Mouse (Mus musculus) thymus, postnatal 14 days (tissue): Measurements from ENCODE around the gene Tnik.

Experiments
- DNase-seq: peaks from one replicate; pipeline ENCODE4 v3.0.0; 2021

The Tnik gene

GRCm38 (mm10) chr3:28415986-28416385, 153.0 kb downstream of the Tnik start:
- no peak for DNase-seq

DNA sequence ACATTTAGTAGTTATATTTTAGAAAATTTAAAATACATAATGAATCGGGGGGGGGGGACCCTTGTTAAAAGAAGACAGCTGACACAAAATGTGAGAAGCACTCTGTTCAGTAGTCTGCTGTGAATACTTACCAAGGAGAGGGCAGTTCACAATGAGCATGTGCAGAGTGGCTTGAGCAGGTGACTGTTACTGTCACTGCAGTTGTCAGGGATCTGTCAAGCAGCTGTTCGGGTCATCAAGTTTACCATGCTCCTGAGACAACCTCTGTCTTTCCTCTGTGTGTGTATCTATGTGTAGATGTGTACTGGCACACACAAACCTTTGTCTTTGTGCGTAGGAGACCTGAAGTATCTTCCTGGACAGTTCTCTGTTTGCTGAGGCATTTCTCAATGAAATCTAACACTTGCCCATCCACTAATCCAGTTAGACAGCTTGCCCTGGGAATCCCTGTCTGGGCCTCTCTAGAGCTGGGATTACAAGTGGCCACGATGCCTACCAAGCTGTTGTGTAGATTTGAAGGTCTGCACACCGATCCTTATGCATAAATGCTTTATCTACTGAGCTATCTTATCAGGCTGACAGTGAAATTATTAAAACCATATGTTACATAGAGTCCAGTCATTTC, 154.2 kb downstream of the Tnik start:
- no peak for DNase-seq

- DNase-seq, result no peak
These were observed 157.2 kb downstream of the Tnik start for GRCm38 (mm10) chr3:28420194-28420593.

- DNase-seq, result no peak
These were observed 157.7 kb downstream of the Tnik start for GRCm38 (mm10) chr3:28420698-28421097.

DNA sequence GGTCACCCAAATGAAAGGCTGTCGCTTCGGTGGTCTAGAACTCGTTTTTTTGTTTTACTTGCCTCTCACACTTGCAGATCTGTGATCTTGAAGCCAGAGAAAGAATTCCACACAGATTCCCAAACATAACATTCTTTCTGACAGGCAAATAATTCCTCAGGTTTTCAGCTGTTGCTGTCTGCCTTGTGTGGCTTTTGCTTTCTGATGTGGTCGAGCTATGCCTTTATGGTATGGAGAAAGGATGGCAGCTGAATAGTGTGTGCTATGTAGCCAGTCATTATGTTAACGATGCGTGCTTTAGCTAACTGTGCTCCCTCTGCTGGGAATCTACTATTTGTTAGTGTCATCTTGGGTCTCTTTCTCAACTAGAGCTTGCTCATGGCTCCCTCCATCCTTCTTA, 158.8 kb downstream of the Tnik start:
- DNase-seq, result no peak

GRCm38 (mm10) chr3:28422221-28422620, 159.2 kb downstream of the Tnik start:
- DNase-seq, result no peak

DNA sequence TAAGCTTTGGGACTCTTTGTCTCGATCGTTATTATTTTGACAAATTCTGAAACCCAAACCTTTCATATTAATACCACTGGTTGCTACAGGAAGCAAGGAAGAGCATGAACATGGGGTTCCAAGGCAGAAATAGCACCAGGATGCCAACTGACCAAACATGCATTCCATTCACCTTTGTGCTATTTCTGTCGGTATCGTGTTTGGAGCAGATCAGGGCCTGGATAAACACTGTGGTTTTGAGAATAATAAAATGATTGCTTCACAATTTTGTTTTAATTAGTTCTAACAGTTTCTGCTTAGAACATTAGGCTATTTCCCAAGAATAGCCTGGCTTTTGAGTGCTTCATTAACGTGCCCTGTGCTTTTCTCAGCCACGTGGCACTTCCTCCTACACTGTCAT, 162.9 kb downstream of the Tnik start:
- no peak for DNase-seq

GRCm38 (mm10) chr3:28431459-28431858, 168.4 kb downstream of the Tnik start:
- DNase-seq, result no peak

- no peak for DNase-seq
These were observed 169.3 kb downstream of the Tnik start for GRCm38 (mm10) chr3:28432321-28432720.

GRCm38 (mm10) chr3:28435478-28435877, 172.5 kb downstream of the Tnik start:
- DNase-seq, result no peak

- DNase-seq, result no peak
These were observed 174.4 kb downstream of the Tnik start for GRCm38 (mm10) chr3:28437429-28437828.

- DNase-seq, result no peak
These were observed 178.5 kb downstream of the Tnik start for GRCm38 (mm10) chr3:28441545-28441944.

DNA sequence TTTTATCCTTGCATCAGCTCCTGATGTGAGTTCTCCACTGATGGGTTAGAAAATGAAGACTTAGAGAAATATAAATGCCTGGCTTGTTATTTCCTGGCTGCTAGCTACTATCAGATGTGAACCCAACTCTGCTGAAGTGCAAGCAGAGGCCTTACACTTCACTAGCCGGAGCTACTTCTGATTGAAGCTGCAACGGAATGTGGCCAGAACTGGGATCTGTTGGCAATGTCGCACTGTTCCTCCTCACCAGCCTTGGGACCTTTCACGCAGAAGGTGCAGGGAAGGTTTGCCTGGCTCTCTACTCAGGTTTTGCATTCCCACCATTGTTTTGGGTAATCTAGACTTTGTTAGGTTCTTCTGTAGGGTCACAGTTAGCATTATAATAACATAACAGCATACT, 179.1 kb downstream of the Tnik start:
- DNase-seq, result no peak

GRCm38 (mm10) chr3:28447950-28448349, 184.9 kb downstream of the Tnik start:
- no peak for DNase-seq

GRCm38 (mm10) chr3:28453458-28453857, 190.4 kb downstream of the Tnik start:
- DNase-seq, result no peak

DNA sequence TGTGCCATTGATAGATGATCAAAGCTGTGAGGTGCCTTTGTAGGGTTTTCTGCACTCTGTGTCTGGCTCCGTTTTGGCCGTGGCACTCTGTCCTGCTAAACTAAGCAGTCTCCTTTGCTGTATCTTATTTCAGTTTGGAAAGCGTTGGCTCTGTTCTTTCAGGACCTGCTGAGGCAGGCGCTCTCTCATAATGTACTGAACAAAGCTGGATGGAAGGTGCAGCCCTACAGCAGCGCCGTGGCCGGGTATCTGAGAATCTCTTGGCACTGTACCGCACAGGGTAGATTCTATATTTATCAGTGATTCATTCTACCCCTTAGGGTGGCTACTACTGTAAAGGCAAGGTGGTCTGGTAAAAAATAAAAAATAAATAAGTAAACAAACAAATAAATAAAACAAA, 193.8 kb downstream of the Tnik start:
- no peak for DNase-seq

DNA sequence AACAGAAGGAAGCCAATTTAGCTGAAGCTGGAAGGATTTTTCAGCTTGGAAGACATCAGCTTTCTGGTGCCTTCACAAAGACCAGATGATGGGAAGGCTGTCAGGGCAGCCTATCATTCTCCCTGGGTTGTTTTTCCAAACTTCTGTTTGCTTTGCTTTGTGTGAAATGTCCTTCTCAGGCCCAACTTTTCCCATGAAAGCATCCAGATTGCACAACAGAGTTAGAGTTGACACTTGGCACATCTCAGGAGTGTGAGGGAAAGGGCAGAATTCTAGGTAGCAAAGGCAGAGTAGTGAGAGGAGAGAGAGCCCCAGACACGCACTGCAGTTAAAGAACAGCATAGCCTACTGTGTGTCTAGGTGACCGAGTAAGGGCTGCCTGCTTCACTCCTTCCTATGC, 194.5 kb downstream of the Tnik start:
- DNase-seq, result no peak

DNA sequence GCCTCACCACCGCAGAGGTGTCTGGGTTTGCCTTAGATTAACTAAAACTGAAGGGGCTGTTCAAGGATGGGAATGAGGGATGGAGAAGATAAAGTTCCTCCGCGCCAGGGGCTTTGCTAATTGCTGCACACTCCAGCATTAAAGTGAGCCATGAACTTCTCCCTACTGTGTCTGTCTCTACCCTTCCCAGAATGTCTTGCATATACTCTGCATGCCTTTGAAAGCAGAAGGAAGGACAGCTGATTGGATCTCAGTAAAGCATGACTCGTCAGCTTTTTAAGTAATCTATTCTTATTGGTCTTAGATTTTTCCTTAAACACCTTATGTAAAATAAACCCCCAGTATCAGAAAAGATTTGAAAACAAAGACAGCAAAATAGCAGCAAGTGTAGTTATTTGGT, 203.7 kb downstream of the Tnik start:
- DNase-seq, result no peak

GRCm38 (mm10) chr3:28467148-28467754, 204.2 kb downstream of the Tnik start:
- DNase-seq, result no peak

- no peak for DNase-seq
These were observed 204.9 kb downstream of the Tnik start for GRCm38 (mm10) chr3:28467871-28468285.

DNA sequence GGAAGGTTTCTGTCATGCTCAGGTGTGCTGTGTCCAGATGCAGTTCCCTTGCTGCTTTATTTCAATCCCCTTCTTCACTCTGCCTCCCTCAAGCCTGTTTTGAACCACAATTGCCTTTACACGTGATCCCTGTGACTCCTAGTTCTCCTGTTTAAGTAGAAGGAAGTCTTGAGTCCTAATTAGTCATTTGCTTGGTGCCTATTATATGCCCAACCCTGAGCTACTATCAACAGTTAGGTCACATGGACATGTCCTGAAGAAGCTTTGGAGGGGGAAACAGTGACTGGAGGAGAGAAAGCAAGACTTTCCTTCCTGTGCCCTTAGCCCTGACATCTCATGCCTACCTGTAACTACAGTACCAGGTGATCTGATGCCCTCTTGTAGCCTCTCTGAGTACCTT, 210.4 kb downstream of the Tnik start:
- DNase-seq, result no peak

GRCm38 (mm10) chr3:28477373-28477772, 214.4 kb downstream of the Tnik start:
- no peak for DNase-seq

DNA sequence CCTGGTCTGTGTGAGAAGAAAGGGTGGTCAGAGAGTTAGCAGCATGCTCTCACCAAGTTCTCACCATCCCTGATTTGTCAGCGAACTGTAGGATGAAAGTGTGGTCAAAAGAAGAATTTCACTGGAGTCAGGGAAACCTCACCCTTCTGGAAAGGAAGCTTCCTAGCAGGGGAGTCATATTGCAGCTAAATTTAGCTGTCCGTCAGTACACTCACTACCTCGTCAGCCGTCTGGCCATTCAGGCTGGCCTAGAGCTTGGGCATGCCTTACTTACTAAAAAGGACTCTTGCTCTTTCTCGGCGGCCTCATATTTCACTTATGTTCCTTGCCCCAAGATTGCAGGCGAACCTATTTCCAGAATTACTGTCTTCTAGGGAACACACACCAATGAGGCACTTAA, 222.7 kb downstream of the Tnik start:
- DNase-seq, result no peak

GRCm38 (mm10) chr3:28487418-28487817, 224.4 kb downstream of the Tnik start:
- no peak for DNase-seq
